In the genomic region with DNA sequence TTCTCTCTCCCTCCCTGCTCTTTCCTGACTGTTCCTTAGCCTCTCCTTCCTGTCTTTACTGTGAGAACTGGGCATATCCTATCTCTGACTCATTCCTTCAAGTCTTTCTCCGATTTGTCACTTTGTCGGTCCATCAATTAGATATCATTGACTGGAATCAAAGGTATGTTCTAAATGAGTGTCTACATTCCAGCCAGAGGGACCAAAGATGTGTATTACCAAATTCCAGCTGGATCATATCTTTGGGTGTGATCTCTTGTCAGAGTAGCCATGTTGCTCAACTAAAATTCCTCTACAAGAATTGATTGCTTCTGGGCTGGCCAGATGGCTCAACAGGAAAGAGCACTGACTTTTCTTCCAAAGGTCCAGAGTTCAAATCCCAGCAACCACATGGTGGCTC, we compare ENCODE assay signal across 29 mouse cellular contexts. TPM values are rescaled to one million over a fixed set of nuclear protein-coding genes. Genes with fewer than 3 reads are reported as not detected.
A peak's percentile ranks its signal among the peaks of the same experiment; 100 is the strongest.
DNase-seq lines count a peak whose midpoint lies in the region; ATAC-seq and TF ChIP-seq lines count a peak whose summit lies in the region.
"Had no signal": no experiment of that assay in that cellular context is flagged by ENCODE, and none has a peak within 500 bp of the region (broad histone marks: within the 10 kb centered on the region; RNA-seq: fewer than 3 reads in every experiment).

No protein-coding gene starts in this region.

- H3K27ac ChIP-seq in kidney, postnatal 0 days: no peak overlapping the region
- peak overlapping the region; percentile 61; the same call in 1 of the 2 replicates for H3K27ac ChIP-seq in embryonic fibroblast, embryonic 13.5 days (ENCODE audit: insufficient read depth, low read length)
- no peak overlapping the region for H3K27ac ChIP-seq in midbrain, embryonic 14.5 days (replicated peaks; ENCODE audit: low read depth, low read length)
- H3K27ac ChIP-seq: gastrocnemius, adult 2 months; hindbrain, embryonic 13.5 days; kidney, embryonic 15.5 days; midbrain, embryonic 10.5 days; neural tube, embryonic 12.5 days had no signal

- no peak for TF ChIP-seq POLR2A in embryonic fibroblast, embryonic 13.5 days (IDR thresholded peaks at IDR 0.05; ENCODE audit: low read depth, low read length)

- no peak overlapping the region for H3K4me2 ChIP-seq in kidney, postnatal 0 days (ENCODE audit: low read length)
- no peak overlapping the region for H3K4me2 ChIP-seq in midbrain, embryonic 14.5 days (ENCODE audit: low read length)
- H3K4me2 ChIP-seq: heart, embryonic 11.5 days; hindbrain, embryonic 13.5 days; kidney, embryonic 15.5 days; liver, embryonic 11.5 days; neural tube, embryonic 12.5 days had no signal

- no peak overlapping the region for H3K9ac ChIP-seq in kidney, postnatal 0 days (ENCODE audit: low read depth, low read length)
- H3K9ac ChIP-seq in midbrain, embryonic 14.5 days (replicated peaks; ENCODE audit: low read length): no peak overlapping the region
- H3K9ac ChIP-seq: hindbrain, embryonic 13.5 days; kidney, embryonic 15.5 days; neural tube, embryonic 12.5 days had no signal

- no peak overlapping the region for H3K4me3 ChIP-seq in kidney, postnatal 0 days (replicated peaks; ENCODE audit: low read depth, low read length)
- H3K4me3 ChIP-seq in embryonic fibroblast, embryonic 13.5 days (ENCODE audit: insufficient read depth, low read length): no peak overlapping the region
- H3K4me3 ChIP-seq in midbrain, embryonic 14.5 days (replicated peaks; ENCODE audit: low read depth, low read length): no peak overlapping the region
- H3K4me3 ChIP-seq: gastrocnemius, adult 2 months; hindbrain, embryonic 13.5 days; kidney, embryonic 15.5 days; midbrain, embryonic 10.5 days; myocyte; neural tube, embryonic 12.5 days had no signal

- H3K4me1 ChIP-seq in kidney, postnatal 0 days (replicated peaks; ENCODE audit: insufficient read depth, low read length): no peaks in the 10 kb centered on the region
- H3K4me1 ChIP-seq in embryonic fibroblast, embryonic 13.5 days (ENCODE audit: control insufficient read depth, insufficient read depth, low read length): peaks cover 2% of the 10 kb centered on the region; the same call in 1 of the 2 replicates
- H3K4me1 ChIP-seq in midbrain, embryonic 14.5 days (ENCODE audit: control insufficient read depth, insufficient read depth, low read length): no peaks in the 10 kb centered on the region
- H3K4me1 ChIP-seq: hindbrain, embryonic 13.5 days; kidney, embryonic 15.5 days; midbrain, embryonic 10.5 days; neural tube, embryonic 12.5 days had no signal

- H3K9me3 ChIP-seq in kidney, postnatal 0 days (replicated peaks; ENCODE audit: low read length): no peaks in the 10 kb centered on the region
- H3K9me3 ChIP-seq in midbrain, embryonic 14.5 days (ENCODE audit: control insufficient read depth, low read length): no peaks in the 10 kb centered on the region
- H3K9me3 ChIP-seq: hindbrain, embryonic 13.5 days; kidney, embryonic 15.5 days; midbrain, embryonic 10.5 days; neural tube, embryonic 12.5 days had no signal

- peak; percentile 6 for DNase-seq in kidney, postnatal 0 days (ENCODE audit: low spot score)
- DNase-seq in kidney, postnatal 4 days: no peak
- peak; percentile 49 for DNase-seq in 3T3-L1 (ENCODE audit: low read depth, low spot score)
- peak; percentile 26 for DNase-seq in lung, postnatal 25 days (ENCODE audit: low spot score)
- DNase-seq in cerebellum, adult 8-10 months: no peak
- DNase-seq in midbrain, embryonic 14.5 days: no peak
- DNase-seq: adrenal gland, adult 2 months; adrenal gland, postnatal 36 days; cerebellum, adult 18-20 months; cerebellum, postnatal 14 days; gastrocnemius, adult 2 months; gastrocnemius, postnatal 36 days; heart, adult 18-20 months; heart, postnatal 4 days; kidney, adult 11 months; layer of hippocampus, postnatal 36 days; right cerebral cortex, adult 18-20 months; right cerebral cortex, postnatal 4 days; thymus, postnatal 4 days had no signal

- TF ChIP-seq CTCF in kidney, postnatal 0 days (IDR thresholded peaks at IDR 0.05; ENCODE audit: low read depth): no peak
- no peak for TF ChIP-seq CTCF in embryonic fibroblast, embryonic 13.5 days (IDR thresholded peaks at IDR 0.05; ENCODE audit: borderline replicate concordance, insufficient read depth, low read length)

- no peaks in the 10 kb centered on the region for H3K27me3 ChIP-seq in kidney, postnatal 0 days (ENCODE audit: insufficient read depth, low read length)
- H3K27me3 ChIP-seq in midbrain, embryonic 14.5 days (ENCODE audit: control insufficient read depth, insufficient read depth, low read length): no peaks in the 10 kb centered on the region
- H3K27me3 ChIP-seq: hindbrain, embryonic 13.5 days; kidney, embryonic 15.5 days; neural tube, embryonic 12.5 days had no signal

- no peaks in the 10 kb centered on the region; the same call in 1 of the 2 replicates for H3K36me3 ChIP-seq in kidney, postnatal 0 days (ENCODE audit: insufficient read depth, low read length)
- peaks cover 13% of the 10 kb centered on the region for H3K36me3 ChIP-seq in midbrain, embryonic 14.5 days (ENCODE audit: control insufficient read depth, insufficient read depth, low read length)

- WGBS in kidney, postnatal 0 days: 86% methylated on average over 2 of the region's 2 CpGs
- 95% methylated on average over 2 of the region's 2 CpGs for WGBS in midbrain, embryonic 14.5 days

- no peak for ATAC-seq in kidney, postnatal 0 days (replicated peaks; ENCODE audit: low FRiP score, low read depth)
- no peak for ATAC-seq in midbrain, embryonic 14.5 days (ENCODE audit: low FRiP score, low TSS enrichment)
- ATAC-seq: activated CD4-positive, CD25-positive, alpha-beta regulatory T cell, adult 4 months; forebrain, embryonic 16.5 days had no signal

RNA-seq across cellular contexts. Expression of gene Rb1, which starts 32.0 kb away (rescaled TPM):
- polyA plus RNA-seq in kidney, postnatal 0 days (2015; fragmentation: Nextera tagmentation; extraction: Ambion mirVana): 21.9 and 26.6 TPM in 2 replicates
- polyA plus RNA-seq in embryonic fibroblast, embryonic 13.5 days (2011; ENCODE audit: insufficient read length, low read depth, missing spikeins): 16.0 and 21.0 TPM in 2 replicates
- 36.3 and 36.4 TPM in 2 replicates for polyA plus RNA-seq in midbrain, embryonic 14.5 days (2014; fragmentation: Nextera tagmentation; extraction: Ambion mirVana)

RNA-seq across cellular contexts. Expression of gene Lpar6, which starts 55.9 kb away (rescaled TPM):
- polyA plus RNA-seq in kidney, postnatal 0 days (2015; fragmentation: Nextera tagmentation; extraction: Ambion mirVana): 15.5 and 15.9 TPM in 2 replicates
- polyA plus RNA-seq in embryonic fibroblast, embryonic 13.5 days (2011; ENCODE audit: insufficient read length, low read depth, missing spikeins): 4.9 and 5.4 TPM in 2 replicates
- polyA plus RNA-seq in midbrain, embryonic 14.5 days (2014; fragmentation: Nextera tagmentation; extraction: Ambion mirVana): 3.3 and 5.7 TPM in 2 replicates

Comparison
In these comparisons a context has a peak if more than half of its experiments do, and no peak if none do; other contexts are left out.
1. DNase-seq: peak in kidney, postnatal 0 days (single experiment), 3T3-L1 (single experiment) and lung, postnatal 25 days (single experiment); none in kidney, postnatal 4 days (0 of 2), cerebellum, adult 8-10 months (single experiment) and midbrain, embryonic 14.5 days (single experiment).